Mouse (Mus musculus) hindbrain, embryonic 10.5 days (tissue): ENCODE results near the gene Gm5737. TPM values are rescaled to one million over a fixed set of nuclear protein-coding genes. Genes with fewer than 3 reads are reported as not detected.

Source experiments
- DNase-seq: peaks from one replicate; pipeline ENCODE4 v3.0.0-alpha.2; 2017; ENCODE audit warnings: low spot score
- H3K27ac ChIP-seq: fragments of 300-500 bp; sonication (generic); 2 replicates; pipeline ENCODE4 v1.5.1; 2016; ENCODE audit warnings: mild to moderate bottlenecking, moderate library complexity
- H3K27me3 ChIP-seq: fragments of 300-500 bp; sonication (generic); 2 replicates; pipeline ENCODE4 v1.6.1; 2016; ENCODE audit warnings: mild to moderate bottlenecking; ENCODE audit not compliant: poor library complexity, insufficient read depth, severe bottlenecking
- H3K36me3 ChIP-seq: fragments of 300-500 bp; sonication (generic); 2 replicates; pipeline ENCODE4 v1.6.1; 2016; ENCODE audit warnings: mild to moderate bottlenecking, moderate library complexity
- H3K4me1 ChIP-seq: fragments of 300-500 bp; sonication (generic); replicated peaks from 2 replicates; pipeline ENCODE4 v1.6.1; 2016; ENCODE audit warnings: mild to moderate bottlenecking
- H3K4me3 ChIP-seq: fragments of 300-500 bp; sonication (generic); 2 replicates; pipeline ENCODE4 v1.5.1; 2016; ENCODE audit warnings: mild to moderate bottlenecking, moderate library complexity
- H3K9me3 ChIP-seq: fragments of 300-500 bp; sonication (generic); 2 replicates; pipeline ENCODE4 v1.6.1; 2016; ENCODE audit warnings: mild to moderate bottlenecking, moderate library complexity
- WGBS: fragments of 180-500 bp; shearing (Covaris S2); methylation state at CpG from one replicate; pipeline ENCODE4 v1.1.7; 2016; 5-methylcytosine and 5-hydroxymethylcytosine counted together
- polyA plus RNA-seq: library from polyadenylated mRNA; unstranded; fragments of >200 nt; fragmentation: Nextera tagmentation; extraction: Ambion mirVana; gene quantifications from 2 replicates; pipeline ENCODE4 v1.2.1, GENCODE M21; 2016

Gm5737 gene
- not detected in 2 replicates for polyA plus RNA-seq

DNA sequence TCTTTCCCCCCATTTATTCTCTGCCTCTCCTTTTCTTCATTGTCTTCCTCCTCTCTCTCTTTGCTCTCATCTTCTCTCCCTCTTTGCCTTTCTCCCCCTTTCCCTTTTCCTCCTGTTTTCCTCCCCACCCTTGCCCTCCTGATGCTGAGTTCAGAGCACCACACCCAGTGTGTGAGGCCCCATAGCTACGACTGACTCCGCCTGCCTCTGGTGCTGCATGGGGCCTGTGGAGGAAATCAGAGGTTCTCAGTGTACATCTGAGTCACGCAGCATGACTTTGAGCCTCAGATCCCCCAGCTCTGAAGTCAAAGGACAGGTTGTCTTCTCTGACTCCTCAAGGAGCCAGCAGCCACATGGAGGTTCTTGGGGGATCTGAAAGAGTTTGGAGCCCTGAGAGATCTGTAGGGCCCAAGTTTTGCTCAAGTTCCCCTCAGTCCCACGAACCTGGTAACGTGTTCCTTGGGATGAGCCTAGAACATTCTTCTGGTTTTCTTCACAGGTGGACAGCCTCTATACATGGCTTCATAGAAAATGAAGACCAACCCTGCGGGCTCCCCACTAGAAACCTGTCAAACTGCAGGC, at the start of gene Gm5737:
Gene Gm5737, plus strand, starts transcription at position 532 of the 582 bp plus-strand sequence.
- no peaks in the 10 kb centered on the region for H3K36me3 ChIP-seq
- no peaks in the 10 kb centered on the region for H3K9me3 ChIP-seq
- no peak for DNase-seq
- no peak within 1 kb of the TSS for H3K27ac ChIP-seq
- H3K27me3 ChIP-seq: peaks cover 32% of the 10 kb centered on the region
- 84% methylated on average over 6 of the region's 6 CpGs for WGBS
- peaks cover 5% of the 10 kb centered on the region for H3K4me1 ChIP-seq
- H3K4me3 ChIP-seq: no peak within 1 kb of the TSS

DNA sequence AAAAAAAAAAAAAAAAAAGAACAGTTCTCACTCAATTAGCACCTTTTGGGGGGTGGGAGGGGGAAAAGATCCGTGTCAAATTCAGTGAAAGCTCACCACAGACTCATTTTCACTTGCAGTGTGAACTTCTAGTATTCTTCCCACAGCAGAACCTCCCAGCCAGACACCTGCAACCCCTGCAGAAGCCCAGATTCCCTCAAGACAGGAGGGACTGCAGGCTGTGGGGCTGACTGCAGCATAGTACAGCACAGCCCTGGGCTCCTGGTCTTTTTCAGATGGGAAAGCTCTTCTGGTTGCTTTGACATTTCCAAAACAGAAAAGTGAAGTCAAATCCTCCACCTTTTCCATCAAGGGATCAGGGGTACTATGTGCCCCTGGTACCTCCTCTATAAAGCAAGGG, 44.8 kb upstream of the Gm5737 start:
- 6% methylated on average over 1 of the region's 1 CpGs for WGBS
- H3K4me1 ChIP-seq: peaks cover 12% of the 10 kb centered on the region
- H3K9me3 ChIP-seq: no peaks in the 10 kb centered on the region
- no peaks in the 10 kb centered on the region for H3K36me3 ChIP-seq
- DNase-seq: no peak
- peak overlapping the region; percentile 62; the same call in 1 of the 2 replicates for H3K27ac ChIP-seq
- H3K4me3 ChIP-seq: no peak overlapping the region
- H3K27me3 ChIP-seq: no peaks in the 10 kb centered on the region

DNA sequence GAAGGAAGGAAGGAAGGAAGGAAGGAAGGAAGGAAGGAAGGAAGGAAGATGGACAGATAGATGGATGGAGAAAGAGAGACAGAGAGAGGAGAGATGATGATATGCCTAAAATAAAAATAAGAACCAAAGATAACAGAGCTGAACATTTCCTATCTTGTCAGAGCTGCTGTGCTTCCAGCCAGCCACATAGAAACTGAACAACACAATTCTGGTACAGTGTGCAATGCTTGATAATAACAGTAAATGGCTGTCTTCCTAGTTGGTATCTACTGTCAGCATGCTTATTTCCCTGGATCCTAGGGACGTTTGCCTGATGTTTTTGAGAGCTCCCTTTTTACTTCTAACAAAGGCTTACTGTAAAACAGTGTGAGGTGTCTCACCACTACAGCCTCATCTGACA, 40.8 kb upstream of the Gm5737 start:
- Histone ChIP-seq H3K36me3 (no peaks in the 10 kb centered on the region), H3K27me3 (no peaks in the 10 kb centered on the region), H3K4me3 (no peak overlapping the region), H3K9me3 (no peaks in the 10 kb centered on the region), H3K27ac (no peak overlapping the region), H3K4me1 (peaks cover 12% of the 10 kb centered on the region)
- no peak for DNase-seq
- WGBS: 65% methylated on average over 1 of the region's 1 CpGs

DNA sequence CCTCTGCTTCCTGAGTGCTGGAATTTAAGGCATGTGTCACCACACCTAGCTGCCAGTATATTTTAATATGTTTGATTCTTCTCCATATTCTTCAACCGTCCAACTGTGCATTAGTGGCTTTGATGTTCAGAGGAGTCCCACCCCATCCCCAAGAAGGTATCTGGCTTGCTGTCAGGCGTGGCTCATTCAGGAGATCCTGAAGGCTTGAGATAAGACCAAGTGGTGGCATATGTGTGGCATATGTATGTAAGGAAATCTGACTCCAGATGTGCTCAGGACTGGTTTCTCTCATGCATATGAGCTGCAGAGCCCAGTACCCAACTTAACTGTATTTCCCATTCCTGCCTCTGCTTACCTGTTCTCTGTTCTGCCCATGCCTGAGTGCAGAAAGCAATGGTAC, 34.2 kb upstream of the Gm5737 start:
- 75% methylated on average over 2 of the region's 2 CpGs for WGBS
- H3K36me3 ChIP-seq: no peaks in the 10 kb centered on the region
- H3K4me3 ChIP-seq: no peak overlapping the region
- no peaks in the 10 kb centered on the region for H3K27me3 ChIP-seq
- DNase-seq: no peak
- H3K27ac ChIP-seq: no peak overlapping the region
- no peaks in the 10 kb centered on the region for H3K9me3 ChIP-seq
- H3K4me1 ChIP-seq: no peaks in the 10 kb centered on the region

DNA sequence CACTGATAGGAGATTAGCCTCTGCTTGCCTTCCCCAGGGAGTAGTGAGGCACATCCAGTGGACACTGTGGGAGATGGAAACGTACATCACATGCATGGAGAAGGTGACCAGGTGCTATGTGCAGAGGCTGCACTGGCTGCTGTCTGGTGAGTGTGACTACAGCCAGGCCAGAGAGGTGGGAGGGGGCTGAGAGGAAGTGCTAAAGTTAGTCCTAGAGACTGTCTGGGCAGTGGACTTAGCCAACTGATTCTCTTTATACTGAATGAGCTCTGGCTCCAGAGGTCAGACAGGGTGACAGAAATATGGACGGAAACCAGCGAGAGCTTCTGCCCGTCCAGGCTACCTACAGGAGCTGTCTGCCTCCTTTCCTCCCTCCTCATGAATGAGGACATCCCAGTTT, 16.6 kb upstream of the Gm5737 start:
- no peak for DNase-seq
- Histone ChIP-seq H3K9me3 (no peaks in the 10 kb centered on the region), H3K36me3 (no peaks in the 10 kb centered on the region), H3K4me1 (no peaks in the 10 kb centered on the region), H3K27me3 (no peaks in the 10 kb centered on the region), H3K27ac (no peak overlapping the region), H3K4me3 (no peak overlapping the region)
- WGBS: 87% methylated on average over 4 of the region's 4 CpGs

DNA sequence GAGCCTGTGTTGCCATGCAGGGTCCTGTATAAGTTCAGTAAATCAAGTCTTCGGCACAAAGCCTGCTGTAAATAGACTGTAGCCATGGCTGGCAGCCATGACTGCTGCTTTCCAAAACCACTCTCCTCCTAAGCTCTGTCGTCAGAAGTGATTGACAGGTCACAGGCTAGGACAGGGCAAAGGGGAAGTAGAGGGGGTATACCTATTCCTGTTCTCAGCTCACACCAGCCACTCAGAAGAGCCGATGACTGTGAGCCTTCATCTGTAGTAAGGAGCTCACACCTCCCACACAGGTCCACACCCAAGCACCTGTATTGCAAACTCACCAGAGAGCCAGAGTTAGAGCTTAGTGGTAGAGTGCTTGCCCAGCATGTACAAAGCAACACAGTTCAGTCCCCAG, 15.8 kb upstream of the Gm5737 start:
- no peak overlapping the region for H3K4me3 ChIP-seq
- H3K27me3 ChIP-seq: no peaks in the 10 kb centered on the region
- 74% methylated on average over 3 of the region's 3 CpGs for WGBS
- no peaks in the 10 kb centered on the region for H3K4me1 ChIP-seq
- no peak overlapping the region for H3K27ac ChIP-seq
- no peaks in the 10 kb centered on the region for H3K36me3 ChIP-seq
- no peak for DNase-seq
- no peaks in the 10 kb centered on the region for H3K9me3 ChIP-seq

DNA sequence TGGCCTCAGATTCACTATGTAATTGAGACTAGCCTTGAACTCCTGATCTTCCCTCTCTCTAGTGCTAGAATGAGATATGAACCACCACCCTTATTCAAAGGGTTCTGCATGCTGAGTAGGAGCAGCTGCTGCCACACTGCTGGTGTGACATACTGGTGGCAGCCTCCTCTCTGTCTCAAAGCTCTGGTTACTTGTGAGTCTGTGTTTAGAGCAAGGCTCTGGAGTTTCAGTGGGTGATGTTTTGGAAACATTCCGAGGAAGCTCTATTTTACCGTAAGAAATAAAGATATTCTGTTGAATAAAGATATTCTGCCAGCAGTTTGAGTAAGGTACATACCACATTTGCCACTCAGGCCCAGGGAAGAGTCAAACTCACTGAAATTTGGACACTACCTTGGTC, 8.9 kb upstream of the Gm5737 start:
- 84% methylated on average over 2 of the region's 2 CpGs for WGBS
- H3K36me3 ChIP-seq: no peaks in the 10 kb centered on the region
- no peak overlapping the region for H3K27ac ChIP-seq
- no peaks in the 10 kb centered on the region for H3K4me1 ChIP-seq
- H3K4me3 ChIP-seq: no peak overlapping the region
- no peak for DNase-seq
- no peaks in the 10 kb centered on the region for H3K9me3 ChIP-seq
- H3K27me3 ChIP-seq: peaks cover 2% of the 10 kb centered on the region

DNA sequence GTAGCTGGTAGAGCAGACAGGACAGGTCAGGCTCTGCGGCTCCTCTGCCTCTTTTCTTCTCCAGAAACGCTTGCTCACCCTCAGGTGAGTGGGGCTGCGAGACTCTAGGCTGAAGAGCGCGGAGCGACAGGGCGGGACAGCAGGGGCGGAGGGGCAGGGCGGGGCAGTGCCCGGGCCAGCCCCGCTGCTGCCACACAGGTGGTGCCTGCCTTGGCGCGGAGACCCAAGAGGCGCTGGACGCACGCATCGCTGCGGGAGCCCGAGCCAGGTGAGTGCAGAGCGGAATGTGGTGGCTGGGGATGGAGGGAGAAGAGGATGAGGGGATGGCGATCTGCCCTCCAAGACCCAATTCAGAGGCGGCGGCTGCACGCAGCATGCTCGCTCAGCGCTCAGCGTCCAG, 2.5 kb upstream of the Gm5737 start:
- Histone ChIP-seq H3K36me3 (no peaks in the 10 kb centered on the region), H3K9me3 (no peaks in the 10 kb centered on the region), H3K4me3 (peak overlapping the region; percentile 45), H3K27me3 (peaks cover 32% of the 10 kb centered on the region), H3K27ac (no peak overlapping the region), H3K4me1 (peaks cover 5% of the 10 kb centered on the region)
- WGBS: 2% methylated on average over 27 of the region's 27 CpGs
- no peak for DNase-seq

DNA sequence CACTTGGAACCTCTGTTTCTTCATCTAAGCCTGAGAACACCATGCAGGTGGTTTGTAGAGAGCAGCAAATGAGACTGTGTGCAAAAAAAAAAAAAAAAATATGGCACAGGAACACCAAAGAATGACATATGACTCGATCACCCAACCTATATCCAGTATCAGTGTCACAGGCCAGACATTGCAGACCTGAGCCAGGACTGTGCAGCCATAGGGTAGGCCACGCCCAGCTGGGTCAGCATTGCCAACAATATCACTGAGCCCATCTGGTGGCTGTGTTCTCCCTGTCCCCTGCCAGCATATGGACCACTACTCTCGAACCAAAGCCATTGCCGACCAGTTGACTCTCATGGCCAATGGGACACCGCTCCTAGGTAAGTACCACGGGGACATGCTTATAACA, 5.4 kb downstream of the Gm5737 start:
- 88% methylated on average over 6 of the region's 6 CpGs for WGBS

DNA sequence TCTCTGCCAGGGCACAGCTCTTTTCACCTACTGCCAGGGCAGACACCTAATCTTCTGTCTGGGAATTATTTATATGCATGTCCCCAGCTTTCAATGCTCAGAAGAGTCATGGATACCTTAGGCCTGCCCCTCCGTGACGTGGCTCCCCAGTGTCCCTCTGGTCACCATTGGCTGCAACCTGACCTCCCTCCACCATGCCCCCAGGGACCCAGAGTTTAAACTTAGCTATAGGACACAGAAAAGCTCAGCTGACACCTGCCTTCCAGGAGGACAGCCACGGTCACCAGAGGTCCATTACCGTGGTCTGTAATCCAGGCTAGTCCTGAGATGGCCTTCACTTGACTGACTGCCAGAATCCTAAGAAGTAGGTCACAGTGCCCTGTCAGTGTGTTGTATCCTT, 7.2 kb downstream of the Gm5737 start:
- WGBS: 87% methylated on average over 4 of the region's 4 CpGs
- Histone ChIP-seq H3K27ac (no peak overlapping the region), H3K36me3 (no peaks in the 10 kb centered on the region)

More for the DNA sequence above, 5.4 kb downstream of the Gm5737 start:
- Histone ChIP-seq H3K27me3 (peaks cover 7% of the 10 kb centered on the region; the same call in 1 of the 2 replicates), H3K4me1 (no peaks in the 10 kb centered on the region), H3K9me3 (no peaks in the 10 kb centered on the region), H3K4me3 (no peak overlapping the region), H3K36me3 (no peaks in the 10 kb centered on the region), H3K27ac (no peak overlapping the region)
- no peak for DNase-seq

DNA sequence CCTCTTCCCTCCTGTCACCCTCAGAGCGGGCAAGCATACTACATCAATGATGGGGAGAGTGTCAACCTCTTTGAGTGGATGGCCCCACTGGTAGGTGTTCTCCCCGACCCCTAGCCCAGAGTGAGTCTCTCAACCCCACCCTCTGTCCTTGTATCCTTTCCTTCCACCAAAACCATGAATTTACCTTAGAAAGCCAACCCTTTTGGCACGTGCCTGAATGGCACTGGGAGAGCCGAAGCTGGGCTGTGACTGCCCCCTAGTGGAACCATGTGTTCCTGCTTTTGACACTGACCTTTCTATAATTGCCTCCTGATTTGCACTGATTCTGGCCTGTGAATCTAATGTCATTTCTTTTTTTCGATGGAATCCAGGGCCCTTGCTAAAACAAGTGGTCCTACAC, 11.1 kb downstream of the Gm5737 start:
- no peaks in the 10 kb centered on the region for H3K4me1 ChIP-seq
- H3K27ac ChIP-seq: no peak overlapping the region
- H3K4me3 ChIP-seq: no peak overlapping the region
- WGBS: 24% methylated on average over 5 of the region's 5 CpGs
- H3K9me3 ChIP-seq: no peaks in the 10 kb centered on the region
- H3K36me3 ChIP-seq: no peaks in the 10 kb centered on the region
- DNase-seq: peak; percentile 64
- peaks cover 7% of the 10 kb centered on the region; the same call in 1 of the 2 replicates for H3K27me3 ChIP-seq

More for the DNA sequence above, 7.2 kb downstream of the Gm5737 start:
- H3K9me3 ChIP-seq: no peaks in the 10 kb centered on the region
- H3K27me3 ChIP-seq: peaks cover 7% of the 10 kb centered on the region; the same call in 1 of the 2 replicates
- no peak overlapping the region for H3K4me3 ChIP-seq
- no peak for DNase-seq
- no peaks in the 10 kb centered on the region for H3K4me1 ChIP-seq

DNA sequence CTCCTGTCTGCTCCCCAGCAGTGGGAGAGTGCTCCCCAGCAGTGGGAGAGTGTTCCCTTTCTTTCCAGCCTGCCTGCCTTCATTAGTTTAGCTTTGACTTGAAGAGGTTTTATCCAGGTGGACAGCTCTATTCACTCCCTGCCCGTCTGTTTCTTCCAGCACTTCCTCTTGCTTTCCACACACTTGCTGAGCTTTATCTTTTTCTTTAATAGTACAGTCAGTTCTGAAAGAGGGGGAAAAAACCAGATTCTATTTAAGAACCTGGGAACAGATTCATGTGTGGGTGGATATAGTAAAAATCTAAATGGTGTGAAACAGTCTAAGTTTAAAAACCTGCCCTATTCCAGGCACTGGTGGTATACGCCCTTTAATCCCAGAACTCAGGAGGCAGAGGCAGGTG, 12.9 kb downstream of the Gm5737 start:
- no peak for DNase-seq
- Histone ChIP-seq H3K4me1 (peaks cover 1% of the 10 kb centered on the region; the same call in 1 of the 2 replicates), H3K27me3 (peaks cover 19% of the 10 kb centered on the region), H3K9me3 (no peaks in the 10 kb centered on the region), H3K4me3 (no peak overlapping the region), H3K36me3 (no peaks in the 10 kb centered on the region), H3K27ac (no peak overlapping the region)
- 69% methylated on average over 2 of the region's 2 CpGs for WGBS

DNA sequence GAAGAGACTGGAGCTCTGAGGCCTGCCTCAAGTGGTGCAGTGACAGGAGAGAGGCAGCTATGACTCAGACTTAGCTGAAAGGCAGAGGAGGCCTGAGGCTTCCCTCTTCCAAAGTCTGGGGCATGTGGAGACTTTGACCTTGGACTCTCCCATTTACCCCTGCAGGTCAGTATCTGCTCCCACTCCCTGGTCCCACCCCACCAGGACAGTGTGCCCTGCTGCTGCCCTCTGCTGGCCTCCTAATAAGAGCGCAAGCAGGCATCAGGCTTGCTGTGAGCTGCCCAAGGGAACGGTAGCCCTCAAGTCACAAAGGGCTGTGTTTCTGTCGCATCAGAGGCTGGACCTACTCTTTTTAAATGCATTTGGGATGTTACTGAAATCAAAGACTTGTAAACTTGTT, 14.2 kb downstream of the Gm5737 start:
- Histone ChIP-seq H3K27me3 (peaks cover 32% of the 10 kb centered on the region), H3K9me3 (no peaks in the 10 kb centered on the region), H3K36me3 (no peaks in the 10 kb centered on the region), H3K27ac (no peak overlapping the region), H3K4me1 (peaks cover 14% of the 10 kb centered on the region), H3K4me3 (no peak overlapping the region)
- DNase-seq: peak; percentile 43
- WGBS: 23% methylated on average over 3 of the region's 3 CpGs
